Mouse (Mus musculus) C2C12 (cell line): Measurements from ENCODE around the gene Nav1.

Experiments used
- CEBPB ChIP-seq: IDR thresholded peaks from one replicate; pipeline ENCODE4 v1.6.1; 2011; ENCODE audit warnings: low read depth, mild to moderate bottlenecking, control low read depth, moderate library complexity
- CTCF ChIP-seq: IDR thresholded peaks from one replicate; pipeline ENCODE4 v1.5.1; 2011; ENCODE audit not compliant: control insufficient read depth, insufficient read depth, insufficient read length
- FOSL1 ChIP-seq: IDR thresholded peaks from one replicate; pipeline ENCODE4 v1.8.0; 2011; ENCODE audit warnings: mild to moderate bottlenecking, low read length; ENCODE audit not compliant: poor library complexity, insufficient read depth, severe bottlenecking
- MAX ChIP-seq: IDR thresholded peaks from one replicate; pipeline ENCODE4 v1.6.1; 2011; ENCODE audit warnings: mild to moderate bottlenecking, control low read depth
- MYOD1 ChIP-seq: IDR thresholded peaks from one replicate; pipeline ENCODE4 v1.6.1; 2011; ENCODE audit warnings: low read depth; ENCODE audit not compliant: control insufficient read depth, insufficient read length
- MYOG ChIP-seq: IDR thresholded peaks from one replicate; pipeline ENCODE4 v1.6.1; 2011; ENCODE audit not compliant: control insufficient read depth, insufficient read length; ENCODE audit errors: extremely low read depth
- USF1 ChIP-seq: IDR thresholded peaks from one replicate; pipeline ENCODE4 v1.6.1; 2011; ENCODE audit warnings: low read depth, mild to moderate bottlenecking, control low read depth, moderate library complexity

- TF ChIP-seq CTCF (no peak), MAX (no peak), MYOG (no peak), CEBPB (no peak), USF1 (no peak), FOSL1 (peak; percentile 73), MYOD1 (peak; percentile 87)
These were observed 71.8 kb downstream of the Nav1 start for GRCm38 (mm10) chr1:135535256-135535655.
